Mouse (Mus musculus): ENCODE data around the gene Dgka. TPM values are rescaled to one million over a fixed set of nuclear protein-coding genes. Genes with fewer than 3 reads are reported as not detected.

Dgka gene
- polyA plus RNA-seq, 1 experiment from 2014 or later = 5.0 TPM

- H3K9ac ChIP-seq (replicated peaks) = peak within 1 kb of the TSS; percentile 79
- H3K4me2 ChIP-seq (replicated peaks) = peak within 1 kb of the TSS; percentile 93
- under 1% methylated on average over 36 of the region's 36 CpGs for WGBS
- peaks cover 39% of the 10 kb centered on the region for H3K27me3 ChIP-seq
- peak within 1 kb of the TSS; percentile 78 for H3K4me3 ChIP-seq (replicated peaks)
- H3K27ac ChIP-seq = peak within 1 kb of the TSS; percentile 90
- H3K4me1 ChIP-seq (replicated peaks) = peaks cover 46% of the 10 kb centered on the region
- peaks cover 6% of the 10 kb centered on the region for H3K36me3 ChIP-seq
- peak; percentile 68 for ATAC-seq
- no peaks in the 10 kb centered on the region for H3K9me3 ChIP-seq
Observed at GRCm38 (mm10) chr10:128747646-128748251, 3.1 kb upstream of the Dgka start, which contains the start of gene Pym1. Gene Pym1, plus strand, starts transcription at chr10:128747889.

DNA sequence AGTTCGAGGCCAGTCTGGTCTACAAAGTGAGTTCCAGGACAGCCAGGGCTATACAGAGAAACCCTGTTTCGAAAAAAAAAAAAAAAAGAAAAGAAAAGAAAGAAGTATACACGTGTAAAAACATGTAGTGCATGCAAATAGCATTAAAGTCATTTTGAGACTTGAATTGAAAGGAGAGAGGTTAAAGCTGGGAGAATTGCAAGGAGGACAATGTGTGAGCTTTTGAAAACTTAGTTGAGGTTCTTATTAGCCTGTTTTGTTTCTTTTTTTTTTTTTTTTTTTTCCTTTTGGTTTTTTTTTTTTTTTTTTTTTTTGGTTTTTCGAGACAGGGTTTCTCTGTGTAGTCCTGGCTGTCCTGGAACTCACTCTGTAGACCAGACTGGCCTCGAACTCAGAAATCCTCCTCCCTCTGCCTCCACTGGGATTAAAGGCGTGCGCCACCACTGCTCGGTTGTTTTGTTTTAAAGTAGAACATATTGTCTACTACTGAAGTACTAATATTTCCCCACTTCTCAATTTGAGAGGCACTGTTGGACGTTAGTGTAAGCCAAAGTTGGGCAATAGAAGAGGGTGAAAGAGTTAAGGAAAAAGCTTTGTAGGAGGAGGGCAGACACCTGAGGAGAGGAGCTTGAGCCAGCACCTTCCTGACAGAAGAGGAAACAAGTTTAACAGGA is 2.5 kb upstream of the Dgka start:
- peak overlapping the region; percentile 93 for H3K4me2 ChIP-seq (replicated peaks)
- WGBS = 43% methylated on average over 9 of the region's 9 CpGs
- H3K4me1 ChIP-seq (replicated peaks) = peaks cover 46% of the 10 kb centered on the region
- H3K36me3 ChIP-seq = no peaks in the 10 kb centered on the region
- peak overlapping the region; percentile 78 for H3K4me3 ChIP-seq (replicated peaks)
- no peak for ATAC-seq
- peaks cover 45% of the 10 kb centered on the region for H3K27me3 ChIP-seq
- no peaks in the 10 kb centered on the region for H3K9me3 ChIP-seq
- peak overlapping the region; percentile 79 for H3K9ac ChIP-seq (replicated peaks)
- peak overlapping the region; percentile 90 for H3K27ac ChIP-seq

DNA sequence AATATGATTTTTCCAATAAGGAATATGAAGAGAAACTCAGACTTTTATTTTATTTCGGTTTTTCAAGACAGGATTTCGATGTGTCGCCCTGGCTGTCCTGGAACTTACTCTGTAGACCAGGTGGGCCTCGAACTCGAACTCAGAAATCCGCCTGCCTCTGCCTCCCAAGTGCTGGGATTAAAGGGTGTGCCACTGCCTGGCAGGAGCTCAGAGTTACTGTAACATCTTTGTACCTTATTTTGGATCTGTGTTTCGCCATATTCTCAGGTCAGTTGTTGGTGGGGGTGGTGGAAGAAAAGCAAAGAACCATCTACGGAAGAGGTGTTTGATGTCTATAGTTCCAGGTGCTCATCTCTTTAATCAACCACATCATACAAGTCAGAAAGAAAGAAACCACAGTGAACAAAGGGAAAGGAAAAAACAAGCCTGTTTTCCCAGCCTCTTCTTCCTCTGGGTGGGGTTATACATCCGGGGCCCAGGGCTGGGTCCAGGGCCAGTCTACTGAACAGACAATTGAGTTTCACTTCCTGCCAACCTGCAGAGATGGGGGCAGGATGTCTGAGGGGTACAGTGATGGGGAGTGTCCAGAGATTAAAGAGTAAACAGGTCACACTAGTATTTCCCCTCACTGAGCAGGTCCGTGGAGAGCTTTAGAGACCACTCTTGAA is 1.4 kb upstream of the Dgka start:
- Histone ChIP-seq H3K4me2 (replicated peaks) (no peak overlapping the region), H3K27ac (no peak overlapping the region), H3K4me1 (replicated peaks) (peaks cover 45% of the 10 kb centered on the region), H3K9ac (replicated peaks) (no peak overlapping the region), H3K27me3 (peaks cover 55% of the 10 kb centered on the region), H3K36me3 (no peaks in the 10 kb centered on the region), H3K9me3 (no peaks in the 10 kb centered on the region), H3K4me3 (replicated peaks) (no peak overlapping the region)
- ATAC-seq = no peak
- 96% methylated on average over 10 of the region's 10 CpGs for WGBS

DNA sequence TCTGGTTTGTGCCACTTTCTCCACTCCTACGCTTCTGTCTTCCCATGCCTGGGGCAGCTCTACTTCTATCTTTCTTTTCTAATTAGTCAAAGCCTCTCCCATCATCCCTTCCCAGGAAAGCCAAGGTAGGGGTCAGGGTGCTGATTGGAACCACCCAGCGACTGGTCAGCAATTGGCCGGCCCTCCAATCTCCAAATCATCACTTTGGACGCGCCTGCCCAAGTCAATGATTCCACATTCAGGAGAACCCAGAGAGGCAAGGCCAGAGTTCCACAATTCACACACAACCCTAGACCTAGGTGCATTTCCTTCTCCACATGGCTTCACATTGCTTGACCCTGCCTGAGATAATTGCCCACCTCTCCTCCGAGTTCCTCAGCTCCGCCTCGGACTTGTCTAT is 444 bp downstream of the Dgka start:
- H3K4me1 ChIP-seq (replicated peaks) = peaks cover 29% of the 10 kb centered on the region
- no peaks in the 10 kb centered on the region for H3K9me3 ChIP-seq
- no peak for ATAC-seq
- no peaks in the 10 kb centered on the region for H3K36me3 ChIP-seq
- H3K27me3 ChIP-seq = peaks cover 60% of the 10 kb centered on the region
- H3K27ac ChIP-seq = no peak overlapping the region
- H3K4me3 ChIP-seq (replicated peaks) = peak overlapping the region; percentile 53
- WGBS = 14% methylated on average over 8 of the region's 8 CpGs
- H3K9ac ChIP-seq (replicated peaks) = peak overlapping the region; percentile 71
- H3K4me2 ChIP-seq (replicated peaks) = peak overlapping the region; percentile 85

GRCm38 (mm10) chr10:128743791-128744191 is 864 bp downstream of the Dgka start:
- peaks cover 25% of the 10 kb centered on the region for H3K4me1 ChIP-seq (replicated peaks)
- peak overlapping the region; percentile 53 for H3K4me3 ChIP-seq (replicated peaks)
- H3K27me3 ChIP-seq = peaks cover 60% of the 10 kb centered on the region
- H3K4me2 ChIP-seq (replicated peaks) = peak overlapping the region; percentile 85
- ATAC-seq = peak; percentile 16; the same call in 1 of the 2 replicates
- H3K9ac ChIP-seq (replicated peaks) = peak overlapping the region; percentile 71
- WGBS = 1% methylated on average over 27 of the region's 37 CpGs
- H3K9me3 ChIP-seq = no peaks in the 10 kb centered on the region
- H3K36me3 ChIP-seq = no peaks in the 10 kb centered on the region
- no peak overlapping the region for H3K27ac ChIP-seq

- WGBS = 7% methylated on average over 7 of the region's 7 CpGs
- peaks cover 60% of the 10 kb centered on the region for H3K27me3 ChIP-seq
- H3K4me3 ChIP-seq (replicated peaks) = peak overlapping the region; percentile 53
- H3K36me3 ChIP-seq = no peaks in the 10 kb centered on the region
- H3K4me2 ChIP-seq (replicated peaks) = peak overlapping the region; percentile 85
- no peak overlapping the region for H3K27ac ChIP-seq
- peaks cover 25% of the 10 kb centered on the region for H3K4me1 ChIP-seq (replicated peaks)
- ATAC-seq = no peak
- no peaks in the 10 kb centered on the region for H3K9me3 ChIP-seq
- peak overlapping the region; percentile 71 for H3K9ac ChIP-seq (replicated peaks)
Observed at GRCm38 (mm10) chr10:128743235-128743634, 1.4 kb downstream of the Dgka start.

- Histone ChIP-seq H3K27me3 (peaks cover 60% of the 10 kb centered on the region), H3K9me3 (no peaks in the 10 kb centered on the region), H3K4me2 (replicated peaks) (no peak overlapping the region), H3K36me3 (no peaks in the 10 kb centered on the region), H3K9ac (replicated peaks) (no peak overlapping the region), H3K4me1 (replicated peaks) (peaks cover 25% of the 10 kb centered on the region), H3K4me3 (replicated peaks) (peak overlapping the region; percentile 53; the same call in 1 of the 2 replicates), H3K27ac (no peak overlapping the region)
- no peak for ATAC-seq
- 42% methylated on average over 4 of the region's 4 CpGs for WGBS
Observed at GRCm38 (mm10) chr10:128742616-128743015, 2.0 kb downstream of the Dgka start.

DNA sequence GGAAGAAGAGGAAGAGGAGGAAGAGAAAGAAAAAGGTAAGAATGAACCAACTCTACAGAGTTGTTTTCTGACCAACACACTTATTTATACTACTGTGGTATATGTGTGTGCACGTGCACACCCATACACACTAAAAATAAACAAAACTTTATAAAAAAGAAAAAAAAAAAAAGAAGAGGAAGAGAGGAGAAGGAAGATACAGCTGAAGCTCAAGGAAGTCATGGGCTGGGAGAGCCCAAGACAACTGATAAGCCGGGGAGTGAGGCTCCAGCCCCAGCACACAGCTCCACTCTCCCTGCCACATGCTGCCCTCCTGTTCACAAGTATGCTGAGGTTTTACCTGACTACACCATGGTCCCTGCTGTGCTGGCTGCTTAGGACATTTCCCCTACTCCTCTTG is 4.4 kb downstream of the Dgka start:
- H3K4me3 ChIP-seq (replicated peaks) = no peak overlapping the region
- H3K9ac ChIP-seq (replicated peaks) = no peak overlapping the region
- H3K27me3 ChIP-seq = peaks cover 47% of the 10 kb centered on the region
- H3K9me3 ChIP-seq = no peaks in the 10 kb centered on the region
- no peaks in the 10 kb centered on the region for H3K36me3 ChIP-seq
- no peak overlapping the region for H3K27ac ChIP-seq
- peaks cover 24% of the 10 kb centered on the region for H3K4me1 ChIP-seq (replicated peaks)
- ATAC-seq = no peak
- H3K4me2 ChIP-seq (replicated peaks) = no peak overlapping the region
- 78% methylated on average over 2 of the region's 2 CpGs for WGBS

DNA sequence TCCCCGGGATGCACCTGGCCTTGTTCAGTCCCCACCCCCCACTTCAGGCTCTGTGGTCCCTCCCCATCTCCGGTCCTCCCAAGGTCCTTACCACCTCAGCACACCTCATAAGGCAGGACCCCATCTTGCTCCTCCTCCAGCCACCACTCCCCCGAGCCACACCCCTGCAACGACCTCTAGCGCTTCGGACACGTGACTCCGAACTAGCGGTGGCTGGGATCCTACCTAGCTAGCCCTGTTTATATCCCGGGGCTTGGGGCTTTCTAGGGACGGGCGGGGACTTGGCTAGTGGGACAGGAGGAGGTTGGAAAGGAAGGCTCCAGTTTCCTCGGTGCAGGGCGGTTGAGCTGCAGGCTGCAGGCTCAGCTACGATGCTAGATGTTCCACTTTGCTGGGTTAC is 7.2 kb downstream of the Dgka start:
- H3K36me3 ChIP-seq = no peaks in the 10 kb centered on the region
- peaks cover 18% of the 10 kb centered on the region for H3K27me3 ChIP-seq
- peak overlapping the region; percentile 43 for H3K4me2 ChIP-seq (replicated peaks)
- H3K9ac ChIP-seq (replicated peaks) = 0 out of 2 replicates have a peak overlapping the region, but pooled peaks have one; percentile 23
- no peaks in the 10 kb centered on the region for H3K9me3 ChIP-seq
- no peak for ATAC-seq
- no peak overlapping the region for H3K27ac ChIP-seq
- 0 out of 2 replicates have a peak overlapping the region, but pooled peaks have one; percentile 11 for H3K4me3 ChIP-seq (replicated peaks)
- peaks cover 4% of the 10 kb centered on the region; the same call in 1 of the 2 replicates for H3K4me1 ChIP-seq (replicated peaks)
- 3% methylated on average over 15 of the region's 15 CpGs for WGBS

GRCm38 (mm10) chr10:128731992-128732391 is 12.7 kb downstream of the Dgka start:
- H3K9ac ChIP-seq (replicated peaks) = no peak overlapping the region
- H3K4me3 ChIP-seq (replicated peaks) = no peak overlapping the region
- no peak for ATAC-seq
- H3K27ac ChIP-seq = no peak overlapping the region
- H3K27me3 ChIP-seq = peaks cover 5% of the 10 kb centered on the region; the same call in 1 of the 2 replicates
- H3K4me1 ChIP-seq (replicated peaks) = no peaks in the 10 kb centered on the region
- H3K9me3 ChIP-seq = no peaks in the 10 kb centered on the region
- H3K4me2 ChIP-seq (replicated peaks) = no peak overlapping the region
- no peaks in the 10 kb centered on the region for H3K36me3 ChIP-seq

DNA sequence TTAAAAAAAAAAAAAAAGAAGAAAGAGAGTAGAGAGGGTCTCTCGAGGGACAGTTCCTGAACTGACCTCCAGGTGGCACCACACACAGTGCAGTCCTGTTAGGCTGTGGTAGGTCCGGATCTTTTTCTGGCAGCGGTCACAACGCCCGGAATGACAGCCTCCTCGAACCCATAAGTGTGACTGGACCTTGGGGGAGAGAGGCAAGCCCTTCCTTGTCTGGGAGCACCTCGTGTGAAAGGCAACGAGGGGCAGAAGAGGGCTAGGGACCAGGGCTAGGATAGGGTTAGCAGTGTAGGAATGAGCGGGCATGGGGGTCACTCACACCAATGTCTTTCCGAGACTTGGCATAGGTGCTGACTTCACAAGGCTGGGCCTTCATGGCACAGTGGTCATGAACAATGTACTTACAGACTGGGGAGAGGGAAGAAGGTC is 13.6 kb downstream of the Dgka start:
- Histone ChIP-seq H3K36me3 (no peaks in the 10 kb centered on the region), H3K27me3 (peaks cover 5% of the 10 kb centered on the region; the same call in 1 of the 2 replicates), H3K27ac (no peak overlapping the region), H3K9me3 (no peaks in the 10 kb centered on the region), H3K4me3 (replicated peaks) (no peak overlapping the region), H3K4me1 (replicated peaks) (no peaks in the 10 kb centered on the region), H3K9ac (replicated peaks) (no peak overlapping the region), H3K4me2 (replicated peaks) (no peak overlapping the region)
- WGBS = 21% methylated on average over 10 of the region's 10 CpGs
- peak; percentile 30; the same call in 1 of the 2 replicates for ATAC-seq

- H3K4me2 ChIP-seq (replicated peaks) = no peak overlapping the region
- no peak overlapping the region for H3K27ac ChIP-seq
- no peak overlapping the region for H3K4me3 ChIP-seq (replicated peaks)
- H3K4me1 ChIP-seq (replicated peaks) = no peaks in the 10 kb centered on the region
- no peak overlapping the region for H3K9ac ChIP-seq (replicated peaks)
- 83% methylated on average over 5 of the region's 5 CpGs for WGBS
- H3K36me3 ChIP-seq = no peaks in the 10 kb centered on the region
- H3K27me3 ChIP-seq = peaks cover 5% of the 10 kb centered on the region; the same call in 1 of the 2 replicates
- no peak for ATAC-seq
- no peaks in the 10 kb centered on the region for H3K9me3 ChIP-seq
Observed at GRCm38 (mm10) chr10:128728059-128728458, 16.6 kb downstream of the Dgka start.

Measured in midbrain, embryonic 13.5 days (tissue).